Mouse (Mus musculus): ENCODE data around the gene 9830107B12Rik. TPM values are rescaled to one million over a fixed set of nuclear protein-coding genes. Genes with fewer than 3 reads are reported as not detected.

9830107B12Rik gene
- polyA plus RNA-seq, 1 experiment from 2014 or later: not detected

DNA sequence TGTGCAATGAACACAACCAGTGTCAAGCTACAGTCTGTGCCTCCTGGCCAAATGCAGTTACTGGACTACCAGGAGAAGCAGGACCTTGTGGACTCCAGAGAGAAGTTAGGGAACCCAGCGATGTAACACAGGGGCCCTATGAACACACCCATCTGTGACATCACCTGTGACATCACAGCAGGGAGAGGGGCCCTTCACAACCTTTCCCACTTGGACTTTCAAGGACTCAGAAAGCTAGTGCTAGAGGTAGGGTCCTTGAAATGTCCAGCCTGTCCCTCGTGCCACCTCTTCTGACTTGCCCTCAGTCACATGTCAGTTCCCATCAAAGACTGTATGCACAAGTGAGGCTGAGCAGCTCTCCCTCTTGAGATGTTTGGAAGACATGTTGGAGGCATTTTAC, 56.6 kb downstream of the 9830107B12Rik start:
- WGBS: 86% methylated on average over 2 of the region's 2 CpGs
- Histone ChIP-seq H3K4me1 (ENCODE audit: control insufficient read depth, insufficient read depth, low read length) (no peaks in the 10 kb centered on the region), H3K27me3 (ENCODE audit: control insufficient read depth, insufficient read depth, low read length) (peaks cover 5% of the 10 kb centered on the region; the same call in 1 of the 2 replicates), H3K36me3 (replicated peaks; ENCODE audit: control insufficient read depth, insufficient read depth, low read depth, low read length) (no peaks in the 10 kb centered on the region), H3K9ac (replicated peaks; ENCODE audit: low read length) (no peak overlapping the region), H3K4me2 (ENCODE audit: low read depth, low read length) (no peak overlapping the region), H3K9me3 (replicated peaks; ENCODE audit: control insufficient read depth, low read length) (no peaks in the 10 kb centered on the region), H3K4me3 (ENCODE audit: low read depth, low read length) (no peak overlapping the region), H3K27ac (replicated peaks; ENCODE audit: low read depth, low read length) (no peak overlapping the region)
- DNase-seq (ENCODE audit: low spot score): no peak
- no peak for ATAC-seq (replicated peaks; ENCODE audit: insufficient number of reproducible peaks, low FRiP score, low TSS enrichment, low read depth)

DNA sequence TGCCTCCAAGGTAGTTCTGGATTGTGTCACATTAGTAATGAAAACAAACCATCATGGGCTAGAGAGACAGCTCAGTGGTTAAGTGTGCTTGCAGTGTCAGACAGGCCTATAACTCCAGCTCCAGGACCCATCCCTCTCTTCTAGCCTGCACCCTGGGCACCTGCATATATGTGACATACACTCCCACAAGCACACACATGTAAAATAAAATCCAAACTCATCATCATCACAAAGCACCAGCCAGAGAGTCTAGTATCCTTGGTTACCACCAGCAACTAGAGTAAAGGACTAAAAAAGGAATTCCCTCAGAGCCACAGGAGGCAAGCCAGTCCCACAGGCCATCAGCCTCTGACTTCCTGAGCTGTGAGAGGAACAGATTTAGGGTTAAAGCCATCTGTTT, 57.0 kb downstream of the 9830107B12Rik start, which contains the start of gene 1700067P10Rik:
1700067P10Rik (plus strand) TSS at position 301 of the 400 bp plus-strand sequence.
- Histone ChIP-seq H3K36me3 (replicated peaks; ENCODE audit: control insufficient read depth, insufficient read depth, low read depth, low read length) (no peaks in the 10 kb centered on the region), H3K9ac (replicated peaks; ENCODE audit: low read length) (no peak within 1 kb of the TSS)
- no peak for ATAC-seq (replicated peaks; ENCODE audit: insufficient number of reproducible peaks, low FRiP score, low TSS enrichment, low read depth)

DNA sequence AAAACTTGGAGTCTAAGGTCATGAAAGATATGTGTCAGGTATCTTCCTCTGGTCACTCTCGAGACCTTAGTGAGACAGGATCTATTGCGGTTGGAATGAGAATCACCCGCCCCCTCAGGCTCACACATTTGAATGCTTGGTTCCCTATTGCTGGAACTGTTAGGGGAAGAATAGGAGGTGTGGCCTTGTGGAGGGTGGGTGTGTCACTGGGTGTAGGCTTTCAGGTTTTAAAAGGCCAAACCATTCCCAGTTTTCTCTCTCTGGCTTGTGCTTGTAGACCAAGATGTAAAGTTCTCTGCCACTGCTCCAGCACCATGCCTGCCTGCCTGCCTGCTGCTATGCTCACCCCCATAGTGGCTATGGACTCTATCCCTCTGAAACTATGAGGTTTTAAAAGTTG, 65.4 kb downstream of the 9830107B12Rik start:
- Histone ChIP-seq H3K4me1 (ENCODE audit: control insufficient read depth, insufficient read depth, low read length) (no peaks in the 10 kb centered on the region), H3K27me3 (ENCODE audit: control insufficient read depth, insufficient read depth, low read length) (no peaks in the 10 kb centered on the region), H3K27ac (replicated peaks; ENCODE audit: low read depth, low read length) (no peak overlapping the region), H3K9me3 (replicated peaks; ENCODE audit: control insufficient read depth, low read length) (no peaks in the 10 kb centered on the region), H3K36me3 (replicated peaks; ENCODE audit: control insufficient read depth, insufficient read depth, low read depth, low read length) (no peaks in the 10 kb centered on the region), H3K9ac (replicated peaks; ENCODE audit: low read length) (no peak overlapping the region), H3K4me2 (ENCODE audit: low read depth, low read length) (no peak overlapping the region), H3K4me3 (ENCODE audit: low read depth, low read length) (no peak overlapping the region)
- WGBS: 45% methylated on average over 3 of the region's 3 CpGs
- no peak for DNase-seq (ENCODE audit: low spot score)
- ATAC-seq (replicated peaks; ENCODE audit: insufficient number of reproducible peaks, low FRiP score, low TSS enrichment, low read depth): peak; percentile 34; the same call in 1 of the 2 replicates

More for the DNA sequence above, 57.0 kb downstream of the 9830107B12Rik start, which contains the start of gene 1700067P10Rik:
- H3K4me3 ChIP-seq (ENCODE audit: low read depth, low read length): no peak within 1 kb of the TSS
- no peaks in the 10 kb centered on the region for H3K4me1 ChIP-seq (ENCODE audit: control insufficient read depth, insufficient read depth, low read length)
- H3K9me3 ChIP-seq (replicated peaks; ENCODE audit: control insufficient read depth, low read length): no peaks in the 10 kb centered on the region
- no peak within 1 kb of the TSS for H3K4me2 ChIP-seq (ENCODE audit: low read depth, low read length)
- no peak for DNase-seq (ENCODE audit: low spot score)
- H3K27ac ChIP-seq (replicated peaks; ENCODE audit: low read depth, low read length): no peak within 1 kb of the TSS
- peaks cover under 1% of the 10 kb centered on the region; the same call in 1 of the 2 replicates for H3K27me3 ChIP-seq (ENCODE audit: control insufficient read depth, insufficient read depth, low read length)

Other genes starting within 250 kb of the 9830107B12Rik start
- gene Foxp4, start 221.6 kb downstream of the 9830107B12Rik start, polyA plus RNA-seq (2014; fragmentation: Nextera tagmentation; extraction: Ambion mirVana): 29.0 and 32.4 TPM in 2 replicates
- gene 1700122O11Rik, start 108.0 kb downstream of the 9830107B12Rik start, polyA plus RNA-seq (2014; fragmentation: Nextera tagmentation; extraction: Ambion mirVana): not detected in 2 replicates
- not detected in 2 replicates for gene 1700067P10Rik, start 56.9 kb downstream of the 9830107B12Rik start, polyA plus RNA-seq (2014; fragmentation: Nextera tagmentation; extraction: Ambion mirVana)
- gene A530064D06Rik, start 21.0 kb upstream of the 9830107B12Rik start, polyA plus RNA-seq (2014; fragmentation: Nextera tagmentation; extraction: Ambion mirVana): 0.24 TPM in 1 of 2 replicates, not detected in the other
- gene Trem1, start 86.5 kb upstream of the 9830107B12Rik start, polyA plus RNA-seq (2014; fragmentation: Nextera tagmentation; extraction: Ambion mirVana): 0.07 and 0.11 TPM in 2 replicates
- 0.21 TPM in 1 of 2 replicates, not detected in the other for gene Trem3, start 101.5 kb upstream of the 9830107B12Rik start, polyA plus RNA-seq (2014; fragmentation: Nextera tagmentation; extraction: Ambion mirVana)
- gene Treml4, start 118.0 kb upstream of the 9830107B12Rik start, polyA plus RNA-seq (2014; fragmentation: Nextera tagmentation; extraction: Ambion mirVana): not detected in 2 replicates
- 0.10 and 0.15 TPM in 2 replicates for gene Treml2, start 153.2 kb upstream of the 9830107B12Rik start, polyA plus RNA-seq (2014; fragmentation: Nextera tagmentation; extraction: Ambion mirVana)
- gene B430306N03Rik, start 169.9 kb upstream of the 9830107B12Rik start, polyA plus RNA-seq (2014; fragmentation: Nextera tagmentation; extraction: Ambion mirVana): not detected in 2 replicates
- gene Trem2, start 200.1 kb upstream of the 9830107B12Rik start, polyA plus RNA-seq (2014; fragmentation: Nextera tagmentation; extraction: Ambion mirVana): 1.9 and 2.6 TPM in 2 replicates
- gene Treml1, start 213.6 kb upstream of the 9830107B12Rik start, polyA plus RNA-seq (2014; fragmentation: Nextera tagmentation; extraction: Ambion mirVana): 2.5 and 3.0 TPM in 2 replicates